In the genomic region with DNA sequence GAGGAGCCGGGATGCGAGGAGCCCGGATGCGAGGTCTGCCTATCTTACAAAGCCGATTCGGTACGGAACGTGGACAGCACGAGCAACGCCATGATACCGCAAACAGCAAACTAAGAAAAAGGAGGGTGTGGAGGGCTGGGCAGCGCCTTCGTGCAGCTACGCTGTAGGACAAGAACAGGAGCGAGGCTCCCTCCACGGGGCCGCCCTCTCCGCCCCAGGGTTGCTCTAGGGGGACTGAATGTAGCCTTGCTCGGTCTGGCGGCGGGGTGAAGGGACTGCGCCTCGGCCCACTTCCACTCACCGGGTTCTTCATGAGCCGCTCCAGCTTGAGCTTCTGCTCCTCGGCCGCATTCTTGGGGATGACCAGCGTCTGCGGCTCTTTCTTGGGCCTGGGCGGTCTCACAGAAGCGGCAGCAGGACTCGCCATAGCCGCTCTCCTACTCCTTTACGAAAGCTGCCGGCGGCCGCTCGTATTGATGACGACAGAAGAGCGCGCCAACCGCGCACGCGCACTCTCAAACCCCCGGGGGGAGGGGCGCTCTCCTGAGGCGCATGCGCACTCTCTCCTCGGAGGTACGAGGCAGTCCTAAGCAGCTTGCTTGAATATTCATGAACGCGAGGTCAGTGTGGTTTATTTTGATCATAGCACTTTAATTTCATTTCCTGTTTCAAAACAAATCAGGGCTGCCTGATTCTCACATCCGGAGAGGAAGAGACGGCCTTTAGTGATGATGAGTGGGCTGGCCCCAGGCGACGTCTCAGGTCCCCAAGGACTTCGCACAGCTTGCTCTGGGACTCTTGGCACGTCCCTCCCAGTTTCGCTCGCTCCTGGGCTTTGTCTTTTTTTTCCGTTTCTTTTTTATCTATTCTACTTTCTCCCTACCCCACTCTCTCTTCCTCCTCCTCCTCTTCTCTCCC, we compare ENCODE assay signal across 8 mouse cellular contexts. TPM values are rescaled to one million over a fixed set of nuclear protein-coding genes. Genes with fewer than 3 reads are reported as not detected.
DNase-seq lines count a peak whose midpoint lies in the region; ATAC-seq and TF ChIP-seq lines count a peak whose summit lies in the region.

A gene (minus strand): TSS at position 490 of the 918 bp plus-strand sequence.

- H3K4me1 ChIP-seq in hindbrain, embryonic 10.5 days (replicated peaks) = peaks cover 21% of the 10 kb centered on the region
- no peaks in the 10 kb centered on the region for H3K4me1 ChIP-seq in lung, postnatal 0 days (ENCODE audit: insufficient read depth, low read depth, low read length)

- H3K36me3 ChIP-seq in hindbrain, embryonic 10.5 days = peaks cover 37% of the 10 kb centered on the region
- H3K36me3 ChIP-seq in lung, postnatal 0 days (ENCODE audit: insufficient read depth, low read length) = peaks cover 17% of the 10 kb centered on the region; the same call in 1 of the 2 replicates

- no peak for TF ChIP-seq EP300 in lung, postnatal 0 days (IDR thresholded peaks at IDR 0.05)

- H3K4me3 ChIP-seq in hindbrain, embryonic 10.5 days = peak within 1 kb of the TSS; percentile 93
- peak within 1 kb of the TSS; percentile 92 for H3K4me3 ChIP-seq in lung, postnatal 0 days (ENCODE audit: low read depth, low read length)

- peak; percentile 91 for ATAC-seq in frontal cortex, adult (ENCODE audit: low TSS enrichment)
- ATAC-seq in lung, postnatal 0 days = peak; percentile 92

- TF ChIP-seq CTCF in lung, postnatal 0 days (IDR thresholded peaks at IDR 0.05) = no peak

- H3K27ac ChIP-seq in hindbrain, embryonic 10.5 days = peak within 1 kb of the TSS; percentile 93
- peak within 1 kb of the TSS; percentile 85 for H3K27ac ChIP-seq in lung, postnatal 0 days (ENCODE audit: low read length)

- H3K27me3 ChIP-seq in hindbrain, embryonic 10.5 days (ENCODE audit: insufficient read depth, poor library complexity, severe bottlenecking) = no peaks in the 10 kb centered on the region
- no peaks in the 10 kb centered on the region for H3K27me3 ChIP-seq in lung, postnatal 0 days (replicated peaks; ENCODE audit: insufficient read depth, low read length)

- DNase-seq in MN1 (ENCODE audit: low spot score) = peak; percentile 100
- DNase-seq in cerebellum, adult 9-10 months = peak; percentile 92
- DNase-seq in hindbrain, embryonic 10.5 days (ENCODE audit: low spot score) = peak; percentile 97
- DNase-seq in layer of hippocampus, adult 9-11 months = peak; percentile 92
- peak; percentile 97 for DNase-seq in lung, postnatal 0 days (ENCODE audit: low spot score)
- peak; percentile 94 for DNase-seq in ovary, postnatal 14 days (ENCODE audit: low spot score)
- peak; percentile 94 for DNase-seq in thymus, postnatal 14 days

- WGBS in hindbrain, embryonic 10.5 days = under 1% methylated on average over 62 of the region's 62 CpGs
- WGBS in lung, postnatal 0 days = under 1% methylated on average over 57 of the region's 62 CpGs

- peak within 1 kb of the TSS; percentile 91 for H3K9ac ChIP-seq in lung, postnatal 0 days (replicated peaks; ENCODE audit: low read depth)

- peak within 1 kb of the TSS; percentile 82 for H3K4me2 ChIP-seq in lung, postnatal 0 days (replicated peaks; ENCODE audit: low read depth, low read length)

- no peaks in the 10 kb centered on the region for H3K9me3 ChIP-seq in hindbrain, embryonic 10.5 days
- 0 out of 2 replicates have a peak, but pooled peaks cover 2% of the 10 kb centered on the region for H3K9me3 ChIP-seq in lung, postnatal 0 days (ENCODE audit: low read length)

RNA-seq across cellular contexts. Expression of the gene that starts here (rescaled TPM):
- polyA plus RNA-seq in hindbrain, embryonic 10.5 days (2016; fragmentation: Nextera tagmentation; extraction: Ambion mirVana) = 67.6 and 77.6 TPM in 2 replicates
- polyA plus RNA-seq in lung, postnatal 0 days (2015; fragmentation: Nextera tagmentation; extraction: Ambion mirVana) = 32.9 and 37.7 TPM in 2 replicates

Comparison
In these comparisons a context has a peak if more than half of its experiments do, and no peak if none do; other contexts are left out.
1. Peak in every context shown above with its lines: DNase-seq, ATAC-seq, H3K4me3 ChIP-seq and H3K27ac ChIP-seq.